Mouse (Mus musculus) gastrocnemius, postnatal 10 days (tissue): ENCODE measurements around the gene Tmem176b. TPM values are rescaled to one million over a fixed set of nuclear protein-coding genes. Genes with fewer than 3 reads are reported as not detected.
"Not testable (repeated sequence)": the region's sequence is repeated elsewhere in the genome, so short reads cannot be mapped to it uniquely, and the experiment has no call there.

Experiments
- DNase-seq: peaks from one replicate; pipeline ENCODE4 v3.0.0; 2021; ENCODE audit warnings: mixed read lengths
- total RNA-seq, 2 experiments: library from RNA; stranded (reverse); gene quantifications; 2 replicates each; pipeline ENCODE4 v1.2.3; 2021

The Tmem176b gene
- total RNA-seq, 2 experiments from 2014 or later = 32.9 to 45.7 TPM

DNA sequence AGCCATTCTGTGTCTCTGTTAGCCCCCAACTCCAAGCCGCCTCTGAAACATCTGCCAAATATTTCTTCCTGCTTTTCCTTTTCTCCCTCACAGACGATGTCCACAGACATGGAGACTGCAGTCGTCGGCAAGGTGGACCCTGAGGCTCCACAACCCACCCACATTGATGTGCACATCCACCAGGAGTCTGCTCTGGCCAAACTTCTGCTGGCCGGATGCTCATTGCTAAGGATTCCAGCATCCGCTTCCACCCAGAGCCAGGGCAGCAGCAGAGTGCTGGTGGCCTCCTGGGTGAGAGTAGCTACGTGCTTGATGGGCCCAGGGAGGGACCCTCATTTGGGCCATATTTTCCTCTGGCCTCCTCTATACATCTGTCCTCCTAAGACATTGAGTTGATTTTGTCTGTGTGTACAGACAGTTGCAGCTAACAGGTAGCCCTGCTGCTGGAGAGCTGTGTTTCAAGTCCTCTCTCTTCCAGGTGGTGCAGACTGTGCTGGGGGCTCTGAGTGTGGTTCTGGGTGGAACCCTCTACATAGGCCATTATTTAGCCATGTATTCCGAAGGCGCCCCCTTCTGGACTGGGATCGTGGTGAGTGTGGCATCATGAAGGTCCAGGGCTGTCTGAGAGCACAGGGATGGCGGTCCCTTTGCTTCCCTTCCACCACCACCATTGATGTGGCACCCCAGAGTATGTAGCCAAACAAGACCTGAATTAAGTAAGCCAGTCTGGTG, 981 bp upstream of the Tmem176b start:
- peak; percentile 27 for DNase-seq

DNA sequence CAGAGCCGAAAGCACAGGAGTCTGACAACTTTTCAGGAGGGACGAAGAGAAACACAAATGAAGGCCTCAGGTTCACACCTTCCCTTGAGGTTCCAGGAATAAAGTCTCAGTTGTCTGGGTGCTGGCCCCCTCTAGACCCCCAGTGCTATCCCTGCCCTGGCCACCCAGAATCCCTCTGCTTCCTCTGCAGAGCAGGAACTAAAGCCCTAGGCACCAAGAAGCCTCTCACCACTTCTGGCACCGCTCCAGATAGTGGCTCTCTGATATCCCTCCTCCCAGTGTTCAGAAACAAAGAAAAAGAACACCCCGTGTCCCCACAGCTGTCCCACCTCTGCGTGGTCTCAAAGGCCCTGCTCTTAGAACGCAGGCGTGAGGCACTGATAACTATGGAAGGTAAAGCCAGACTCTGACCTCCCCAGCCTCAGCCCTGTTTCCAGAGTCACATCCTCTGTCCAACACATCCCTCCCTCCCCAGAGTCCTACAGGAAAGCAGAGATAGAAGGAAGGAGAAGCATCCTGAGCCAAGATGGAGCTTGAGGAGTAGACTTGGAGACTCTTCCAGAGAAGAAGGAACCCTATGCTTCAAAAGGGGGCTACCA, 826 bp downstream of the Tmem176b start, which contains the start of gene Tmem176a:
Gene Tmem176a (plus strand): TSS at position 549 of the 599 bp plus-strand sequence.
- DNase-seq = peak; percentile 44

DNA sequence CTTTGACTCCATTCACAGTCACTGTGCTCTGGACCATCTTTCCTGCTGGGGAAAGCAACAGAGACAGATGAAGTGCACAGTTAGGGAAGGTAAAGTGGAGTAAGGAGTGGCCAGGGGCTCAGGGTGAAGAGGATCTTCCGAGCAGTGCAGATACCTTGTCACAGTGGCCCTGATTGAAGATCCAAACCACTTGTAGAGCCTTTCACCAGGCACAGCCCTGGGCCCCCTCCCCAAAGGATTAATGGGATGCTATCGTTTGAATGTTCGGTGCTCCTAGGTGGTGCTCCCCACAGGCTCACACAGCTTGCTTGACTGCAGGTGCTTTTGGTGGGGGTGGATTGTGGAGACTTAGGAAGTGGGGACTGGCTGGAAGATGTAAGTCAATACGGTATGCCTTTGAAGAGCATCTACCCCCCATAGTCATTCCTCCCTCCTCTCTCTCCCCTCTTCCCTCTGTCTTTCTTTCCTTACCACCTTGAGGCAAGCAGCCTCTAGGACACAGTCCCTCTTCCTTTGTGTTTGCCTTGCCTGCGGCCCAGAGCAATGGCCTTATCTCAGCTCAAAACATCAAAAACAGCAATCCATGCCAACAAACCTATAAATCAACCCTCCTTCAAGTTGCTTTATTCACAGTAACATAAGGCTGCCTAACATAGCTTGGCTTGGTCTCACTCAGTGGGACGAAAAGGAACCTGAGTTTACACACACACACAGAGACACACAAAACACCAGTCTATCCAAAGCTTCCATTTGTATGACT, 2.8 kb downstream of the Tmem176b start:
- DNase-seq = no peak

DNA sequence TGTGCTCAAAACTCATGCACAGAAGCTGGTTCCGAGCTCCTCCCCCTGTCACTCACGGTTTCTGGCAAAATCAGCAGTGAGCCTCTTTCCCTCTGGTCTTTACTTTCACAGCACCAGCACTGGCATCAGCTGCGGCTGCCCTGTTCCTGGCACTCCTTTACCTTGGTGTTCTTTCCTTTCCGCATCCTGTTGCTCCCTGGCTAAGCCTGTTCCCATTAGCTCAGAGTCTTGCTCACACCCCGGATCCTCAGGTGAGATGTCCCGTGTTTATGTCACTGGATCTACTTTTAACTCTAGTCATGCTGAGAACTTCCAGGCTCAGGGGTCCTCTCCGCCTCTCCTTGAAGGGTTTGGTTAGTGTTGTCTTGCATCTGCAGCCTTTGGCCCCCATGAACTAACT, 3.8 kb downstream of the Tmem176b start:
- no peak for DNase-seq

DNA sequence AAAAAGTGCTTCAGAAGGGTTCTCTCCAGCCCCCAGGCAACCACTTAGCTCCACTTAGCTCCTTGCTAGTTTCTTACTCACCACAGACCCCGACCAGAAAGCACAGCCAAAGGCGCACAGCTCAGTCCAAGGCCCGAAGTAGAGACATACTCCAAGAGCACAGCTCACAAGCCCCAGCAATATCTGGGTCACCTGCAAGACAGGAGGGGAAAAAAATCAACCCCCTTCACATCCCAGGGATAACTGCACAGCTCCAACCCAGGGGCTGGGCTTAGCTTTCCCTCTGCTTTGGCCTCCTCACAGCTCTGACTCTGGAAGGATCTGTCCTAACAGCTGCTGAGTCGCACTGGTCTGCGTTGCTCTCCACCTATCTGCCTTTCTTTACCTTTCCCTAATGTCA, 5.2 kb downstream of the Tmem176b start:
- DNase-seq = no peak

DNA sequence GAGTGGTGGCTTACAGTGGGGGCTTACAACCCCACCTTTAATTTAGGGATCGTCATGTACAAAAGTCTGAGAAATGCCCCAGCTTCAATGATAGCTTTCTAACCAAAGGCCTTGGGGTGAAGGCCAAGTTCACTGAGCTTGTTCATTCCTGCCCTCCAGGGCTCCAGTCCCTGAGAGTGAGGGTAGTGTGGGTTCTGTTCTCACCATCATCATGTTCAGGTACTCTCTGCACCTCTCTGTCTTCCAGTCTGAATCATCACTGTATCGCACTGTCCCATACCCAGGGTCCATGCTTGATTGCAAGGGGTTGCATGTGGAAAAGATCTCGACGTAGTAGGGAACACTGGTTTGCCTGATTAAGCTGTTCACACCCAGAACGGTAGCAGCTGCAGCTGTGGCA, 6.1 kb downstream of the Tmem176b start:
- DNase-seq = no peak

DNA sequence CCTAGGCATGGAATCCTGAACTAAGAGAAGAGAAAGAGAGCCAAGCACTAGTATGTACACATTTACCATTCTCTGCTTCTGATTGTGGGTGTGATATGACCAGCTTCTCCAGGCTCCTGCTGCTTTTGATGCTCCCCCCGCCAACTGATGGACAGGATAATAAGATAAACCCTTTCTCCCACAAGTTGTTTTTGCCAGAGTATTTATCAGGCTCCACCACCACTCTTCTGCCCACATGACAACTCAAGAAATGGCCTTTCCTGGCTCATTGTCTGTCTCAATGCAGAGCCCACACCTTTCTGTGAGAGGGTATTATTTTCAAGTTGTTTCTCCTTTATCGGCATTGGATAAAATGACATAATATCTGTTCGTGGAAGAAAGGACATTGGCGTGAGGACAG, 7.8 kb downstream of the Tmem176b start:
- no peak for DNase-seq

DNA sequence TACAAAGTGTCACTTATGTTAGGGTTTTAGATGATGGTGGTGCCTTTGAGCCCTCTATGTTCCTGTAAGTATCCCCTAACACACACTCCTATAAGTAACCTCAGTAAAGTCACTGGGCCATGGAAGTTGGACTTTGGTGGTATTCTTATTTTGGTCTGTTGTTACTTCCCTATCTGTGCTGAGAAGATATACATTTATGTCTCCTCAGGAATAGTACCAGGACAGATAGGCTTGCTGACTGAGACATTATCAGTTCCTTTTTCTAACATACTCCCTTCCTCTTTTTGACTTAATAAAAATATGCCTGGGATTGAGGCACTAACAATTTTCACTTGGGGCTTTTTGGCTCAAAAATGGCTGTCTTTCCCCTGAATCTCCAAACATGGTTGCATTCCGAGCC, 8.9 kb downstream of the Tmem176b start:
- no peak for DNase-seq

DNA sequence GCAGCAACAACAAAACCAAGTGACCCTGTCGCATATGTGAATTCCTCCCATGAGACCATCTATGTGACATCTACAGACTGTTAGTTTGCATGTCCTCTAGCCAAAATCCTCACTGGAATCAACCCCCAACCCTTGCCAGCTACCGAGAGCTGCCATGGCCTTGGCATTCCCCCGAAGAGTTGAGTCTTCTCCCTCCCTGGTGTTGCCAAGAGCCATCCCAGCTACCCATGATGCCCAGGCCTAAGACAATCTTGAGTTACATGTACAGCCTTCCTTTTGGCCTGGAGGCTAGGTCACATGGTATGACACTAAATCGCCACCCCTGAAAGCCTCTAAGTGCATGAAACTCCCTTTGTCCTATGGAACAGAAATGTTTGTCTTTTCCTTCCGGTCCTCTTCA, 10.2 kb downstream of the Tmem176b start:
- DNase-seq = no peak

DNA sequence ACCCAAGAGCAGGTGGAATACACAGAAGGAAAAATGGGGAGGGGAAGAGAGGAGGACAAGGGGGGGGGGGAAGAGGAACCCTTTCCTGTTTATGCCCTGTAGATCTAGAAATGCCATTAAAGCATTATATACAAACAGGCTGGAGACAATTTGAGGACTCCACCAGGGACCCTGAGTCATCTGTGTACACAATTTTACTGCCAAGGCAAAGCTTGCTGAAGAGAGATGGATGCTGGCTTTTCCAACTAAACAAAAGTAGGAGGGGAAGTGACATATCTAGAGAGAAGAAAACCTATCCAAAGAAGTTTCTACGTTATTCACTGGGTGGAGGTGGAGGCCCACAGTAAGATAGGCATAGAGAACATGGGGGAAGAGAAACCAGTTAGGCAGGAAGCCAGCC, 11.1 kb downstream of the Tmem176b start:
- DNase-seq = no peak

DNA sequence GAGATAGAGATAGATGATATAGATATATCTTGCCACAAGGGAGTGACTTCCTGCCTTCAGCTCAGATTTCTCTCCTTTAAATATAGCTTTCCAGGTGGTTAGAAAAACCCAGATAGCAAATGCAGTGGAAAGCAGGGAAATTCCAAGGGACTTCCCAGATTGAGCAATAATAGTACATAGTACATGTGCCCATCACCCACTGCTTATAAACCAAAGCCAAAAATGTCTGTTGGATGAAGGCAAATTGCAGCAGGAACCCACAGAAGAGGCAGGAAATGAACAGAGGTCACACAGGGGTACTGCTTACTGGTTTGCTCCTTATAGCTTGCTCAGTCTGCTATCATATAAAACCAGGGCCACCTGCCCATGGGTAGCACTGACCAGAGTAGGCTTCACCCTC, 11.6 kb downstream of the Tmem176b start:
- no peak for DNase-seq

DNA sequence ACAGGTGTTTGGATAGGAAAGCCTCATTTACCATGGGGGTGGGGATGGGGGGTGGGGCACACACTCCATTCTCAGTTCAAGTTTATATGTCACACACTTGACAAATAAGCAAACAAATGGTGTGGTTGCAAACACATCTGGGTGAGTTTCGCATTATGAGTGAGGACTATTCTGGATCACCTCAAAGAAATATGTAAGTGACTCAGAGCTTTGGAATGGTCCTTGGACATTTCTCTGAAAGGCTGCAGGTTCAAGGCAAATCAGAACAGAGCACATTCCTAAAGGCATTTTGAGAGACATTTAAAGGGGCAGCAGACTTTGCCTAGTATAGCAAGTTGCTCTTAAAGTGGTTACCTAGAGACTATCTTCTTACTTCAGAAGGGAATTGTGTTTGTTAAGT, 12.3 kb downstream of the Tmem176b start:
- no peak for DNase-seq

DNA sequence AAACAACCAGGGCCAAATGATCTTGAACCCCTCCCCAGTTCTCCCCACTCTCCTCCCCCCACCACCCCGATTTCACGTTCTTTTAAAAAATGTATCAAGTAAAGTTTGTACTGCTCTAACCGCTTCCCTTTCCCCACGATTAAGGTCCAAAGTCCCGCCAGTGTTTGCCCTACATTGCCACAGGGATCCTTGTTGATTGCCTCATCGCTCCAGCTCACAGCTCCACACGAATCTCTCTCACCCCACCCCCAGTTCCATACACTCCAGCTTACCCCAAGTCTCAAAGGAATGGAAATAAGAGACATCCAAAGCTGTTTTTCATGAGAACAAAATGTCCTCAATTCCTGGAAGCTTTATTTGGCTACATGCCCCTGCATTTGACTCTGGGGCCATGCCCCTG, 16.3 kb downstream of the Tmem176b start:
- no peak for DNase-seq

DNA sequence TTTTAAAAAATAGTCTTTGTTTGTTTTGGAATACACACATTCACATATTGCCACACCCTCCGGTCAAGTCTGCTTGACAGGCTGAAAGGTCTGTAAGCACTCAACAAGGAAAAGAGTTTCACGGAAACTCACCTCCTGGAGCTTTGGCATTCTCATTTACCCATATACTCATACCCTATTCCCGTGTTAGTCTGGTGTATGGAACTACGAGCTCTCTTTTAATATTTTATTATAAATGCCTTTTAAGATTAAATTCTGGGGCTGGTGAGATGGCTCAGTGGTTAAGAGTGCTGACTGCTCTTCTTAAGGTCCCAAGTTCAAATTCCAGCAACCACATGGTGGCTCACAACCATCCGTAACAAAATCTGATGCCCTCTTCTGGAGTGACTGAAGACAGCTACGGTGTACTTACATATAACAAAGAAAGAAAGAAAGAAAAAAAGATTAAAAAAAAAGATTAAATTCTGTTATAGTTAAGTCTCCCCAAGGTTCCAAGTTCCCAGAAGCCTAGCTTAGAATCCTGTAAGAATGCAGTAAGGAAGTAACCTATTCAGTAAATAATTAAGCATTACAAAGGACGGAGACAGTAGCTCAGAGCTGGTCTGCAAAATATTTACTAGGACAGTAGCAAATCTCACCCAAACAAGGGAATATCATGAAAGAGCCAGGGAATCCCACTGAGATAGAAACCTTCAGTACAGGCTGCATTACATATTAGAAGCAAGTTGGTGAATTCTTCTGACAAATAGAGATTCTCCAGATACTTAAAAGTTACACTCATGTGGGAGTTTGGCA, 19.1 kb downstream of the Tmem176b start:
- DNase-seq = not testable (repeated sequence)

DNA sequence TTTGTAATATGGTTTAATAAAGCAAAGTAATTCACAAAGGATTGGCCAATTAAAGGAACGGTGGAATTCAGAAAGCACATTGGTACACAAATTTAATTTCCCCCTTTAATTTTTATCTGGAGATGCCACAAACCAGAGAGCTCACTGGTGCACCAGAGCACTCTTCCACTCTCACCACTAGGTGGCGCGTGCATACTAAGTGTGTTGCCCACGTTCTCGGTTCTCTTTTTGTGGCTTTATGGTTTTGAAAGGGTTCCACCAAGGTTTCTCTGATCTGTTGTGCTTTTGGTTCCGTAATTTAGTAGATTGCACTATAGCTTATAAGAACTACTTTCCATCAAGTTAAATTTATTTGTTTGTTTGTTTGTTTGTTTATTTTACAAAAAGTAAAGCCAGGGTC, 23.5 kb downstream of the Tmem176b start:
- peak; percentile 74 for DNase-seq

DNA sequence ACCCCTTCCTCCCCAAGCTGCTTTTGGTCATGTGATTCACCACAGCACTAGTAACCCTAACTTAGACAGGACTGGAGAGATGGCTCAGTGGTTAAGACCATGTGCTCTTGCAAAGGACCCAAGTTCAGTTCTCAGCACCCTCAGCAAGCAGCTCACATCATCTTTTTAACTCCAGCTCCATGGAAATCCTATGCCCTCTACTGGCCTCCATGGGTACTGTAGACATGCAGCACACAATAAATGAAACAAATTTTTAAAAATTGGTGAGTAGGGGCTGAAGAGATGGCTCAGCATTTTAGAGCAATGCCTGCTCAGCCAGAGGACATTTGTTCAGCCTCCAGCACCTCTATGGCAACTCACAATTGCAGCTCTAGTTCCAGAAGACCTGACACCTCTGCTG, 26.3 kb downstream of the Tmem176b start:
- no peak for DNase-seq

DNA sequence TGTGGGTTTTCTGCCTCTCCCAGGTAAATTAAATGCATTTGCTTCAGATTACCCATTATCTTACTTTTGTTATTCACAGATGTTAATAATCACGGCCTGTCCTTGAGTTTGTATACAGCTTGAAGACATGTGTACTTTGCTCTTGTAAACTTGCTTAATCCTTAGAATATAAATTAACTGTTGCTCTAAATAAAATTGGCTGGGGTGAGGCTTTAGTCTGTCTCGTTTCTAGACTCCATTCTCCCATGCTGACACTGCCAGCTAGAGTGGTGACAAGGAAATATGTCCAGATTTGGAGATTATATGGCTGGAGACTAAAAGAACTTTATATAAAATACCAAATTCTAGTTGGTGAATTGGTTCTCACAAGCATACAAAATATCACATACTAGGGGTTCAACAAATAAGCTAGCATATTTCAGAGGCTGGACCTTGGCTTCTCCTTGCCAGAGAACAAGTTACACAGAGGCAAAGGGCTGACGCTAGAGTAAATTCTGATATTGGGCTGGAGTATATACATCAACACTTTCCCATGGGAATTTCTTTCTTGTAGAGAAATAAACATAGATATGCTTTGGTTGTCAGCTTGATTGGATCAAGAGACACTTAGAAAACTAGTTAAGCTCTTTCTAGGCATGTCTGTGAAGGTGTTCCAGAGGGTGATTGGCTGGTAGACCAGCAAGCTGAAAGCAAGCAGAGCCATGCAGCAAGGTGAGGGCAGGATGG, 31.6 kb downstream of the Tmem176b start:
- DNase-seq = no peak

DNA sequence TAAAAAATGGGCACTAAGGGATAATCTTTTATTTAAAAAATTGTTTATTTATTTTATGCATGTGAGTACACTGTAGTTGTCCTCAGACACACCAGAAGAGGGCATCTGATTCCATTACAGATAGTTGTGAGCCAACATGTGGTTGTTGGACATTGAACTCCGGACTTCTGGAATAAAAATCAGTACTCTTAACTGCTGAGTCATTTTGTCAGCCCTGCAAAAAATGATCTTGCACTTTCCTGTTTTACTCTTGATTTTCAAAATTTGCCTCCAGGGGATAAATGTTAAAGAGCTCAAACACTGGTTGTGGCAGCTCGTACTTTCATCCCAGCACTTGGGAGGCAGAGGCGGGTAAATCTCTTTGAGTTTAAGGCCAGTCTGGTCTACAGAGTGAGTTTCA, 34.5 kb downstream of the Tmem176b start:
- no peak for DNase-seq

DNA sequence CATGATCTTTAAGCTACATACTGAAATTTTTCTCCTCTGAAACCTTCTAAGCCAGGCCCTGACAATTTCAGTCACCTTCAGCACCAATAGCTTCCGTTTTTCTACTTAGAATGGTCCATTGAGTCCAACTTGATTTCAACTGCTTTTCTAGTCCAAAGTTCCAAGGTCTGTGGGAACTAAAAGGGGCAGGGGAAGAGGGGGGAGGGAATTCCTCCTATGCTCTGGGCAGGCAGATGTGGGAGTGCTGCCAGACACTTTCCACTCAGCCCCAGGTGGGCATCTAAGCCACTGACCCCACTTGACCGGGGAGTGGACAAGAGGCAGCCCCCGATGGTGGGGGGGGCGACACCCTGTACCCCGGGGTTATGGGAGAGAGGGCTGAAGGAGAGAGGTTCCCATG, 37.0 kb downstream of the Tmem176b start:
- DNase-seq = no peak

DNA sequence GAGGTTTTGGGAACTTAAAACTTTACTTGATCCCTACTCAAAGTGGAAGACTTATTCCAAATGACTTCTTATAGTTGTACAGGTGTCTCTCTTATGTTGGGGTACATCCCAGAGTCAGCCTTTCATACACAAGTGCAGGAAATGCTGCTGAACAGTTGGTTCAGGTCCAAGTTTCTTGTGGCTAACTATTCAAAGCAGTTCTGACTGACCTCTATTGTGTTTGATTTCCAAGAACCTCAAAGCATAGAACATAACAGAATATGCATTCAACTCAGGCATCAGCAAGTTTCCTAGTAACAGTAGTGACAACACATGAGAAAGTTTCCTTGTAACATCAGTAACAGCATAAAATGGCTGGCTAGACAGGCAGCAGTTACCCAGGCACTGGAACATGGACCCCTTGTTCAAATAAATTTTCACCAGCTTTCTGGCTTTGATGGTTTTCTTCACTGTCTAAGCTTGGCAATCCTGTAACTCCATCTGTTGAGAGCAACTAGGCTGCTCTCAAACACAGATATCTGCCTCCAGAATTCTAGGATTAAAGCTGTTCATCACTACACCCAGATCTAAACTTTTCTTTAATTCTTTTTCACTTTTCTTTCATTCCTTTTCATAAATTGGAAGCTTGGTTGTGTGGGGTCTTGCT, 37.8 kb downstream of the Tmem176b start:
- DNase-seq = no peak

DNA sequence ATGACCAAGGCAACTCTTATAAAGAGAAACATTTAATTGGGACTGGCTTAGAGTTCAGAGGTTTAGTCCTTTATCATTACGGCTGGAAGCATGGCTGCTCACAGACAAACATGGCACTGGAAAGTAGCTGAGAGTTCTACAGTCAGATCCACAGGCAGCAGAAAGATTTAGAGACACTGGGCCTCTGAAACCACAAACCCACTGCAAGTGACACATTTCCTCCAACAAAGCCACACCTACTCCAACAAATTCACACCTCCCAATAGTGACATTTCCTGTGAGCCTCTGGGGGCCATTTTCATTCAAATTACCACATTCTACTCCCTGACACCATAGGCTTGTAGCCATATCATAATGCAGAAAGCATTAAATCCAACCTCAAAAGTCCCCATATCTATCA, 39.4 kb downstream of the Tmem176b start:
- no peak for DNase-seq
